Mouse (Mus musculus): ENCODE data around the gene Itfg1.

- TF ChIP-seq CTCF (IDR thresholded peaks at IDR 0.05; ENCODE audit: low read depth) (no peak), EP300 (IDR thresholded peaks at IDR 0.05; ENCODE audit: low read depth) (no peak)
These were observed 21.7 kb upstream of the Itfg1 start for GRCm38 (mm10) chr8:85862381-85862780.

Data from liver, postnatal 0 days (tissue).